Mouse (Mus musculus) erythroblast, embryonic 14.5 days (primary cell): ENCODE measurements around the gene Irx2.

Experiments
- GATA1 ChIP-seq: IDR thresholded peaks from 2 replicates; pipeline ENCODE4 v1.6.1; 2012; ENCODE audit warnings: low read length, inconsistent platforms, mixed read lengths
- TAL1 ChIP-seq: IDR thresholded peaks from 3 replicates; pipeline ENCODE4 v1.6.1; 2012; ENCODE audit warnings: low read length, inconsistent platforms, mixed read lengths

- no peak for TF ChIP-seq TAL1
- no peak for TF ChIP-seq GATA1
These were observed 4.4 kb upstream of the Irx2 start for GRCm38 (mm10) chr13:72623926-72624846.
